Mouse (Mus musculus) heart, embryonic 16.5 days (tissue): ENCODE data around the gene Fam163b. TPM values are rescaled to one million over a fixed set of nuclear protein-coding genes. Genes with fewer than 3 reads are reported as not detected.
A peak's percentile ranks its signal among the peaks of the same experiment; 100 is the strongest.

Experiments
- ATAC-seq: fragments of 200-750 bp; cut with Nextera tagmentation; replicated peaks from 2 replicates; pipeline ENCODE4 v1.8.0; 2017; ENCODE audit warnings: moderate number of reproducible peaks; ENCODE audit not compliant: insufficient read depth, low FRiP score; ENCODE audit errors: extremely low read depth
- H3K27ac ChIP-seq: fragments of 300-500 bp; sonication (generic); 2 replicates; pipeline ENCODE4 v1.5.1; 2014; ENCODE audit warnings: mild to moderate bottlenecking, low read length, control low read depth, moderate library complexity
- H3K27me3 ChIP-seq: fragments of 300-500 bp; sonication (generic); 2 replicates; pipeline ENCODE4 v1.6.1; 2014; ENCODE audit warnings: low read length, mixed read lengths; ENCODE audit not compliant: control insufficient read depth, insufficient read depth
- H3K36me3 ChIP-seq: fragments of 300-500 bp; sonication (generic); 2 replicates; pipeline ENCODE4 v1.6.1; 2014; ENCODE audit not compliant: control insufficient read depth, insufficient read depth
- H3K4me1 ChIP-seq: fragments of 300-500 bp; sonication (generic); 2 replicates; pipeline ENCODE4 v1.6.1; 2014; ENCODE audit warnings: low read length, mixed read lengths; ENCODE audit not compliant: control insufficient read depth, insufficient read depth
- H3K4me2 ChIP-seq: fragments of 300-500 bp; sonication (generic); 2 replicates; pipeline ENCODE4 v1.6.1; 2014; ENCODE audit warnings: low read depth, mild to moderate bottlenecking, control low read depth, low read length
- H3K4me3 ChIP-seq: fragments of 300-500 bp; sonication (generic); 2 replicates; pipeline ENCODE4 v1.5.1; 2014; ENCODE audit warnings: mild to moderate bottlenecking, control low read depth, low read length
- H3K9ac ChIP-seq: fragments of 300-500 bp; sonication (generic); 2 replicates; pipeline ENCODE4 v1.6.1; 2014; ENCODE audit warnings: low read length, control low read depth
- H3K9me3 ChIP-seq: fragments of 300-500 bp; sonication (generic); replicated peaks from 2 replicates; pipeline ENCODE4 v1.6.1; 2016; ENCODE audit warnings: low read length; ENCODE audit not compliant: control insufficient read depth
- WGBS: fragments of 180-500 bp; shearing (Covaris S2); extraction: QIAGEN DNeasy Blood & Tissue Kit; methylation state at CpG from one replicate; pipeline ENCODE4 v1.1.7; 2014; 5-methylcytosine and 5-hydroxymethylcytosine counted together
- polyA plus RNA-seq: library from polyadenylated mRNA; unstranded; fragments of >200 nt; fragmentation: Nextera tagmentation; extraction: Ambion mirVana; gene quantifications from 2 replicates; pipeline ENCODE4 v1.2.1, GENCODE M21; 2015

The Fam163b gene
- polyA plus RNA-seq, 1 experiment from 2014 or later, result 0.91 TPM

DNA sequence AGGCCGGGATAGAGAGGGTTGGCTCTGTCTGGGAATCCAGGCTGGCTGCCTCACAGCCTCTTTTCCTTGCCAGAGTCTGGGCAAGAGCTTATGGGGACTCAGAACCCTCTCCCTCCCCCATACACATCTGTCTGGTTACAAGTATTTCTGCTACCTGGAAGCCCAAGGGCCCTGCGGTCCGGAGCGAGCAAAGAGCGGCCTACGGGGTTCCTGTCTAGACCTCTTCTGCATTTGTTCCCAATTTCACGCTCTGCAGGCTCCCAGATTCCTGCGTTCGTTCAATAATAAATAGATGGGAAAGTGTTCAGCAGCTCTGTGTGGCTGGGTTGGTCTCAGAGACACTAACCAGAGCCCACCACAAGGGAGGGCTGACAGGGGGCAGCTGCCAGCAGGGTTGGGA is 19.7 kb downstream of the Fam163b start:
- no peak overlapping the region for H3K4me2 ChIP-seq
- 74% methylated on average over 9 of the region's 9 CpGs for WGBS
- peak overlapping the region; percentile 48; the same call in 1 of the 2 replicates for H3K27ac ChIP-seq
- no peak overlapping the region for H3K4me3 ChIP-seq
- no peaks in the 10 kb centered on the region for H3K27me3 ChIP-seq
- peaks cover 3% of the 10 kb centered on the region; the same call in 1 of the 2 replicates for H3K9me3 ChIP-seq
- H3K4me1 ChIP-seq, result peaks cover 48% of the 10 kb centered on the region
- H3K36me3 ChIP-seq, result no peaks in the 10 kb centered on the region
- no peak overlapping the region for H3K9ac ChIP-seq
- ATAC-seq, result no peak

DNA sequence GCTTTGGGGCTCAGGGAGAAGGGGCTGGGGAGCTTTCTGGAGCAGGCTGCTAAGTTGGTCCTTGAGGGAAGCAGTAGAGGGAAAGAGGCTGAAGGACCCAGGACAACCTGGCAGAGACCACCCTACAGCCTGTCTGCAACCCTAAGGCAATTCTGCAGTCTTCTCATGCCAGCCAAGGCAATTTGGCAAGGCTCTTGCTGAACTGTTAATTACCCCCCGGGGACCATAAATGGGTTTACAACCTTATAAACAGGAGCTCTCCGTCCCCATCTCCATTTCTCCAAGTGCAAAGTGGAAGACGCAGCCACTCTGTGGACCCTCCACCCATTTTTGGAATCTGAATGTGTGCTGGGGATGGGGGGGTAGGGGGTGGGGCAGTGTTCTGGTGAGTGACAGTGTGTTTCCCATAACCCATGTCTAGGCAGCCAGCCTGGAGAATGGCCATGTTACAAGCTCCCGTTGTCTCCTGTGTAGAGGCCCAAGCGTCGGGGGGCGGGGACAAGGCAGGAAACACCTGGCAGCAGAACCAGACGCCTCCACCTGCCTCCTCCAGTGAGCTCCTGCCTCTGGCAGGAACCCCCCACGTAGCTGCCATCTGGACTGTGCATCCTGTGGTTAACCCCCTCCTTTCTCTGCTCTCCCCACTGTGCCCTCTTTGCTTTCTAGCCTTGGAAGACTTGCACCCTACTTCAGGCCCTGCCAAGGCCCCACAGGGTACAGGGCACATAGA is 20.5 kb downstream of the Fam163b start:
- H3K27me3 ChIP-seq, result no peaks in the 10 kb centered on the region
- peak overlapping the region; percentile 75 for H3K27ac ChIP-seq
- no peak overlapping the region for H3K4me2 ChIP-seq
- peak; percentile 40 for ATAC-seq
- no peak overlapping the region for H3K9ac ChIP-seq
- H3K9me3 ChIP-seq, result peaks cover 3% of the 10 kb centered on the region; the same call in 1 of the 2 replicates
- no peaks in the 10 kb centered on the region for H3K36me3 ChIP-seq
- H3K4me1 ChIP-seq, result peaks cover 48% of the 10 kb centered on the region
- no peak overlapping the region for H3K4me3 ChIP-seq
- WGBS, result 40% methylated on average over 9 of the region's 9 CpGs

DNA sequence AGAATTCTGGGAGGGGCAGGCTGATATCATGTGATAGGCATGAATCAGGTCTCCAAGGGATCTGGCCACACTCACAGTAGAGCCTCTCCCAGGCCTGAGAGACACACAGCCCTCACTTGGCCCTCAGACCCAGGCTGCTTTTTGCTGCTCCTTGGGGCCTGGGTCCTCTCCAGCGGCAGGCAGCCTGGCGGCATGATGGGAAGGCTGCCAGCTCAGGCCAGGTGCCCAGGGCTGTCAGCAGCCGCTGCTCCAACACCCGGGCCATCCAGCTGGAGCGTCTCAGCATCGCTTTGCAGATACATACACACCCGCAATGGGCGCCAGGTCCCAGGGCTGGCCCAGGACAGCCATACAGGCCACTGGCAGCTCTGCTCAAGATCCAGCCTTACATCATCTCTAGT is 22.1 kb downstream of the Fam163b start:
- H3K36me3 ChIP-seq, result no peaks in the 10 kb centered on the region
- no peak overlapping the region for H3K4me2 ChIP-seq
- peak; percentile 77 for ATAC-seq
- H3K27me3 ChIP-seq, result no peaks in the 10 kb centered on the region
- H3K4me1 ChIP-seq, result peaks cover 43% of the 10 kb centered on the region
- no peak overlapping the region for H3K9ac ChIP-seq
- peaks cover under 1% of the 10 kb centered on the region; the same call in 1 of the 2 replicates for H3K9me3 ChIP-seq
- peak overlapping the region; percentile 75 for H3K27ac ChIP-seq
- H3K4me3 ChIP-seq, result no peak overlapping the region
- 35% methylated on average over 8 of the region's 8 CpGs for whole genome bisulfite sequencing

DNA sequence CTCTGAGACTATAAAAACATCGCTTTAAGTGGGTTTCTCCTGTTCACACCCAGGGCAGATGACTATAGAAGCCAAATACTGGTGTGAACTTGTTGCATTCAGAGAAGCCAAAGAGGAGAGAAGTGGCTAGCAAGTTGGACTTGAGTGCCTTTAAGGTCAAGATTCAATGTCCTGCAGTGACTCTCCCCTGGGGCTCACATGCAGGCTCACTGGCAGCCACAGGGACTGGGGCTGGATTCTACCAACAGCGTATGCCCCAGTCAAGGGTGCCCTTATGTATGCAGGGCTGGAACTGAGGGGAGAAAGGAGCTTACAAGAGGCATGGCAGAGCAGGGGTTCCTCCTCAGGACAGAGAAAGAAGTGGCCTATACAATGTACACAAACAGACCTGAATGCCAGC is 22.5 kb downstream of the Fam163b start:
- Histone ChIP-seq H3K4me3 (no peak overlapping the region), H3K9ac (no peak overlapping the region; the same call in 1 of the 2 replicates), H3K27ac (peak overlapping the region; percentile 75), H3K9me3 (no peaks in the 10 kb centered on the region), H3K36me3 (no peaks in the 10 kb centered on the region), H3K4me2 (no peak overlapping the region), H3K4me1 (peaks cover 43% of the 10 kb centered on the region), H3K27me3 (no peaks in the 10 kb centered on the region)
- no peak for ATAC-seq
- WGBS, result 81% methylated on average over 2 of the region's 2 CpGs

DNA sequence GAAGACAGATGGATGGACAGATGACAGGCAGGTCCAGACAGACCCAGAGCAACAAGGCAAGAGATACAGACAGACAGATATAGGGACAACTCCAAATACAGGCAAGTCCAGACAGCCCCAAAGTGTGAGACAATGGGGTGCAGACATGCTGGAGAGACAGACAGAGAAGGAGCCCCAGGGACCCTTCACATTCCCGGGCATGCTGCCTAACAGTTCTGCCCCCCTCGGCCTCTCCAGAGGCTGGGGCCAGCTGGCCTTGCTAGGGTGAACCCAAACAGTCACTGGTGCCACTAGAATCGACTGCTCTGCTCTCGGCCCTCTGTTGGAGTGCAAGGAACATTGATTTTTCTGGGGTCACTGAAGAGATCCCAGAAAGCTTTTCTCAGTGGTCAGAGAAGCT is 23.8 kb downstream of the Fam163b start:
- 35% methylated on average over 4 of the region's 4 CpGs for whole genome bisulfite sequencing

DNA sequence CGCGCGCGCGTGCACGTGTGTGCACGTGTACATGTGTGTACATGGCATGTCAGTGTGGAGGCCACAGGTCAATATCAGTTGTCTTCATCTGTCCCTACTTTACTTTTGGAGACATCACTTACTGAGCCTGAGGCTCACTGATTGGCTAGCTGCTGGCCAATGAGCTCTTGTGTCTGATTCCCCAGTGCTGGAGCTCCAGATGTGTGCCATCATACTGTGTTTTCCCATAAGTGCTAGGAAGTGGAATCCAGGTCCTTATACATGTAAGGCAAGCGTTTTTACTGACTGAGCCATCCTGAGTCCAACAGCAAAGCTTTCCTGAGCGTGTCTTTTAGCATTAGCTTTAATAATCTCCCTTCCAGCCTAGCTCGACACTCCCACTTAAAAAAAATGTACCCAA is 28.1 kb downstream of the Fam163b start:
- peaks cover 11% of the 10 kb centered on the region for H3K4me1 ChIP-seq

More for the DNA sequence above, 23.8 kb downstream of the Fam163b start:
- no peaks in the 10 kb centered on the region for H3K27me3 ChIP-seq
- H3K9me3 ChIP-seq, result no peaks in the 10 kb centered on the region
- H3K27ac ChIP-seq, result peak overlapping the region; percentile 12; the same call in 1 of the 2 replicates
- no peak overlapping the region for H3K9ac ChIP-seq
- no peak overlapping the region for H3K4me3 ChIP-seq
- H3K4me2 ChIP-seq, result peak overlapping the region; percentile 17; the same call in 1 of the 2 replicates
- peak; percentile 24; the same call in 1 of the 2 replicates for ATAC-seq
- no peaks in the 10 kb centered on the region for H3K36me3 ChIP-seq
- H3K4me1 ChIP-seq, result peaks cover 43% of the 10 kb centered on the region

DNA sequence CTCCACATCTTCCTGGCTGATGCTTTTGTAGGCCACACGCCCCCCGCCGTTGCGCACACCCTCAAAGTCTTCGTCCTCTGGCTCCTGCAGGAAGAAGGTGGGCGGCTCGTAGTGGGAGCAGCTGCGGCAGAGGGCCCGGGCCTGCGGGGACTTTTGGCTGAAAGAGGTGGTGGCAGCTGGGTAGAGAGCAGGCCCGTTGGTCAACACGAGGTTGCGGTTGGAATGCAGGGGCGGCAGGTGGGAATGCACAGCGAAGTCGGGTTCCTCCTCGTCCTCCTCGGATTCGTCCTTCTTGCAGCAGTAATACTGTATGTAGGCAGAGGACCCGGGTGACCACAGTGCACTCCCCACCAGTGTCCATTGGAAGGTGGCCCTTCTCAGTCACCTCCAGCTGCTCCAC is 29.7 kb downstream of the Fam163b start:
- Histone ChIP-seq H3K9ac (no peak overlapping the region), H3K4me2 (no peak overlapping the region), H3K27ac (no peak overlapping the region), H3K9me3 (no peaks in the 10 kb centered on the region), H3K4me3 (no peak overlapping the region), H3K27me3 (no peaks in the 10 kb centered on the region; the same call in 1 of the 2 replicates), H3K36me3 (no peaks in the 10 kb centered on the region), H3K4me1 (no peaks in the 10 kb centered on the region)
- no peak for ATAC-seq
- 81% methylated on average over 20 of the region's 20 CpGs for WGBS

More for the DNA sequence above, 28.1 kb downstream of the Fam163b start:
- Histone ChIP-seq H3K27ac (no peak overlapping the region), H3K36me3 (no peaks in the 10 kb centered on the region), H3K9me3 (no peaks in the 10 kb centered on the region), H3K4me3 (no peak overlapping the region), H3K4me2 (no peak overlapping the region), H3K27me3 (no peaks in the 10 kb centered on the region; the same call in 1 of the 2 replicates), H3K9ac (no peak overlapping the region)
- no peak for ATAC-seq
- 90% methylated on average over 10 of the region's 10 CpGs for WGBS

DNA sequence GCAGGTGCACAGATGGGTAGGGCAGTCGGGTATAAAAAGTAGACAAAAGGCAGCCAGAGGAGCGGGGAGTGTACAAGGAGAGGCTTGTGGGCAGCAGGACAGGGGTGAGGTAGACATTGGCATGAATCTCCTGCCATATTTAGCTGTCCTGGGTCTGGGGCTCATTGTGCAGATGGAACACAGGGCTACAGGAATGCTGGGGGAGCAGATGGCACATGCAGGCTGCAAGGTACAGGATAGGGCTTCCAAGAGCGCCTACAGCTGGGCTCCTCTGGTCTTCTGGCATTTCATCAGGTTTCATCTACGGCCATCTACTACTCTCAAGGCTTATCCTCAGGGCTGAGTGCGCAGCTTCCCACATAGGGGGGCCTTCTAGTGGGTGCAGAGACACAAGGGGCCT is 33.2 kb downstream of the Fam163b start:
- Histone ChIP-seq H3K9ac (no peak overlapping the region), H3K4me1 (peaks cover 2% of the 10 kb centered on the region), H3K27me3 (no peaks in the 10 kb centered on the region; the same call in 1 of the 2 replicates), H3K9me3 (no peaks in the 10 kb centered on the region), H3K36me3 (no peaks in the 10 kb centered on the region), H3K4me2 (no peak overlapping the region), H3K4me3 (no peak overlapping the region), H3K27ac (no peak overlapping the region)
- no peak for ATAC-seq
- WGBS, result 81% methylated on average over 5 of the region's 5 CpGs

DNA sequence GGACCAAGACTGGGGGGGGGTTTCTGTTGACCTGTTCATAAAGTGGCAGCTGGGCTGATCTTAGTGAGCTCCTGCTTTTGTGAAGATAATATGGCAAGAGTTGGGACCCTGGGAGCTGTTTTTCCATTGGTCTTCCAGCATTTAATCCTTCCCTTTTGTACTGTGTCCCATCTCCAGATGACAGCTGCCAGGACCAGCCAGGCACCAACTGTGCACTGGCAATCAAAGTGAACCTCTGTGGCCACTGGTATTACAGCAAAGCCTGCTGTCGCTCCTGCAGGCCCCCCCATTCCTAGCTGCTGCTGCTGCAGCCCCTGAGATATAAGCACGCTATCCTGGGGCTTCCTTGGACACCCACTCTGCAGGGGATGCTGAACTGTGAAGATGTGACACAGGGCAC is 34.1 kb downstream of the Fam163b start:
- WGBS, result 81% methylated on average over 2 of the region's 2 CpGs

More for the DNA sequence above, 34.1 kb downstream of the Fam163b start:
- Histone ChIP-seq H3K36me3 (no peaks in the 10 kb centered on the region), H3K9me3 (no peaks in the 10 kb centered on the region), H3K27ac (no peak overlapping the region), H3K27me3 (no peaks in the 10 kb centered on the region; the same call in 1 of the 2 replicates), H3K4me3 (no peak overlapping the region), H3K9ac (no peak overlapping the region), H3K4me2 (no peak overlapping the region), H3K4me1 (peaks cover 7% of the 10 kb centered on the region)
- no peak for ATAC-seq
